Mouse (Mus musculus) myocyte (in vitro differentiated cells): ENCODE results near the gene Bfsp2.

ENCODE experiments used
- POLR2A ChIP-seq: IDR thresholded peaks from one replicate; pipeline ENCODE4 v1.6.1; 2011; ENCODE audit warnings: low read depth, mild to moderate bottlenecking, control low read depth, moderate library complexity; ENCODE audit not compliant: insufficient read length
- POLR2AphosphoS2 ChIP-seq: IDR thresholded peaks from one replicate; pipeline ENCODE4 v1.6.1; 2011; ENCODE audit warnings: low read depth, control low read depth; ENCODE audit not compliant: insufficient read length

DNA sequence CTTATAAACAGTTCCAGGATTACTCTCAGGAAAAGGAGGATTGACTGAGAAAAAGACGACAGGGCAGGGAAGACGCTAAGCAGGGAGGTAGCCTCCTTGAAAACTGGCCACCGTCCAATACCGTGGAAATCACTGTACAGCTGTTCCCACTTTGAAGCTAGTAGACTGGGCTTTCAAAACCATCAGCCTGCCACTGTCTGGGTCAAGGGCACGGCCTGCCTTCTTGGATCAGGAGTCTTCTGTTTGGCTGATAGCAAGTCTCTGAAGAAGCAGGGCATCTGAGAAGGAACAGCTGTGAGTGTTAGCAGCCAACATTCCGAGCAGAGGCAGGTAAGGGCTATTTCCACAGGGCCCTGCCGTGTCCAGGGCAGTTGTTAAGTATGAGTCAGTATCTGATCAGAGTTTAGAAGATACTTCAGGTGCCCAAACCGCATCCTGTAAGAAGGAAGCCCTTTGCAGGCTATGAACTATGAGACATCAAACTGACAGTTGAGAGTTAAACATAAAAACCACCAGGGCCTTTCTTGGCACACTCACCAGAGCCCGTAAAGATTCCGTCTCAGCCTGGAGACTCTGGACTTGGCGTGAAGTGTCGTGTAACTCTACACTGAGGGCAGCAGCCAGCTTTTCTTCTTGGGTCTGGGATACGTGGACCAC lies 48.0 kb downstream of the Bfsp2 start:
- TF ChIP-seq POLR2AphosphoS2 (no peak), POLR2A (no peak)
